Mouse (Mus musculus) MEL-GATA-1-ER (cell line): ENCODE results near the gene Syt7.

Experiments used
- DNase-seq: peaks from one replicate; pipeline ENCODE4 v3.0.0-alpha.2; 2012; ENCODE audit warnings: low read depth; ENCODE audit errors: extremely low read depth

The Syt7 gene

DNA sequence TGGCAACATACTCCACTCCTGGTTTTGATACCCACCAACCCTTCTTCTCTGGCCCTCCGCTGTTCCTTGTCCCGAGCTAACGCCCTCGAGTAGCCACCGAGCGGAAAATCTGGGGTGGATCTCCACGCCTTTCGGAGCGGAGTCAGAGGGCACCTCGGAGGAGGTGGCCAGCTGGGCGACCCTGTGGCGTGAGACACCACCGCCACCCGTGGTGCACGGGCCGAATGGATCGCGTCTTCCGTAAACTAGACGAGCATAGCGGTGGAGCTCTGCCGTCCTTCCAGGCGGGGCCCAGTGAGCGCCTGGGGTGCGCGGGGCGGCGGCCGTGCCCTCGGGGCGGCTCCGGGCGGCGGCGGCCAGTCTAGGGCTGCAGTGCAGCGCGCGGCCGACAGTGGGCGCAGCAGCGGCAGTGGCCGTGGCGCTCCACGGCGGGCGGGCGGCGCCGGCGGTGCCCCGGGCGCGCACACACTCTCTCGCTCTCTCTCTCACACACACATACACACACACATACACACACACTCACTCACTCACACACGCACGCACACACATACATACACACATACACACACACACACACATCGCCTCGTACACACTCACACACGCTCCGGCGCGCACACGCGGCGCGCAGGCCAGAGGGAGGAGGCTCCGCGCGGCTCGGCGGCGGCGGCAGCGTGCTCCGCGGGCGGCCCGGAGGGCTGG is at the start of gene Syt7:
Gene Syt7 (plus strand): TSS at position 476 of the 699 bp plus-strand sequence.
- no peak for DNase-seq

DNA sequence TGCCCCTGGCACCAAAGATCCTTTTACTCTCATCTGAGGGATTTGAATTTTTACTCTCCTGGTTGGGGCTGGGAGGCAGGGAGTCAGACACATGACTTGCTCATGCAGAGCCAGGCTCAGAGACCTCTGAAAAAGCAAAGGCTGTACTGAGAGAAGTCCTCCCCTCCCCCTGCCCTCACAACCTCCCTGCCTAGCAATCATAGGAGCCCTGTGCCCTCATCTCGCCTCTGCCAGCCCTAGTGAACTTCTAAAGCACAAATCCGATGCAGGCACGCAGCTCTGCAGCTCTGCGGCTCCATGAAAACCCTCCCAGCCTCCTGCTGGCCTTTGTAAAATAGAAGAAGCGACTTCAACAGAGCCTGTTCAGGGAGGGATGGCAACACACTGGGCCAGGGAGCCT is 49.6 kb upstream of the Syt7 start:
- DNase-seq, result no peak

DNA sequence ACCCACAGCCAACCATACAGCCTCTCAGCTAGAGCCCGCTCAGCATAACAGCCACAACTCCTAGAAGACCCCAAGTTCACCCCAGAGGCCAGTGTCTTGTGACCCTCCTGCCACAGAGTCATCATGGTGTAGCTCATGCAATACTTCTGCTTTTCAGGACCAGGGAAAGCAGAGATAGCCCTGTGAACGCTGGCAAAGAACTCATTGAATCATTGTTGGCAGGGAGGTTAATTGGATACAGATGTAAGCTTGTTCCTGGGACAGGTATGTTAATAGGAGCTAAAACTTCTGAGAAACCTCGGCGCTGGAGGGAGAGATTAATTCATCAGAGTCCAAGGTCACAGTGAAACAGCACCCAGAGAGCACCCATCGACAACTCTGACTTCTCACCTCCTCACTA is 48.2 kb upstream of the Syt7 start:
- DNase-seq, result no peak

DNA sequence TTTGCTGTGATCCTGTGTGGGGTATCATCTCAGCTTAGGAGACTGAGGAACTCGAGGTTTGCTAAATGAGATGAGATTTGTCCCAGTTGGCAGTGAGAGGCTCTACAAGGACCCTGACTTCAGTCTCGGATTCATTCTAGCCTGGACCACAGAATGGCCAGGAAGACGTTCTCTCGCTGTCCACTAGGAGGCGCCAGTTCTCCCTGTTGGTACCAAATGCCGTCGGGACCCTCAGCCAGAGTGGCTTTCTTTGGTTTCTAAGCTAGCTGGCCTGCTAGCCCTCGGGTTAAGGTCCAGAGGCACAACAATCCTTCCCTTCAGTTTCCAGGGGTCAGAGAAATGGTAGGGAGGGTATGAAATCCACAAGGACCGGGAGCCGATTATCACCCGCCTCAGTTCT is 47.7 kb upstream of the Syt7 start:
- peak; percentile 10 for DNase-seq

DNA sequence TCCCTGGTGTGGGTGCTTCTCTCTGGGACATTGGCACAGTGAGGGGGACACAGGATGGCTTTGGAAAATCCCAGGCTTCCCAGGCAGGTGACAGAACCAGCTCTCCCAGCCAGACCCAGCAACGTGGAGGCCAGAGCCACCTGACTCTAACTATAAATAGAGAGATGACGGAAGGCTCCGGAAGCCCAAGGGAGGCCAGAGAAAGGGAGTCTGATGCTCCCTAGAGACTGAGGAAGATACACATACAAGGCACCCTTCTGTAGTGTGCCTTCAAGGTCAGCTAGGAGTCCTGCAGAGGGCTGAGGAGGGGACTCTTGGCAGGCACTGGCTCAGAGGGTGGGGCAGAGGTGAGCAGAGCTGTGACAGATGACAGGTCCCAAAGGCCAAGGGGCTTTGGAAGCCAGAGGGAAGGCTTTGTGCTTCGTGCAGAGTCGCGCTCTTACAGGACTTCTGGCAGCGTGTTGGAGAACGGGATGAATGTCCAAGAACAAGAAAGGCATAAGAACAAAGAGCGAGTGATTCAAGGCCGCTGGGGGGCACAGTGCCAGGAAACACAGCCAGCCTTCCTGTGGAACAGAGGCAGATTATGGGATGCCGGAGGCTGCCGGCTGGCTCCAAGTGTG is 47.0 kb upstream of the Syt7 start:
- DNase-seq, result no peak

DNA sequence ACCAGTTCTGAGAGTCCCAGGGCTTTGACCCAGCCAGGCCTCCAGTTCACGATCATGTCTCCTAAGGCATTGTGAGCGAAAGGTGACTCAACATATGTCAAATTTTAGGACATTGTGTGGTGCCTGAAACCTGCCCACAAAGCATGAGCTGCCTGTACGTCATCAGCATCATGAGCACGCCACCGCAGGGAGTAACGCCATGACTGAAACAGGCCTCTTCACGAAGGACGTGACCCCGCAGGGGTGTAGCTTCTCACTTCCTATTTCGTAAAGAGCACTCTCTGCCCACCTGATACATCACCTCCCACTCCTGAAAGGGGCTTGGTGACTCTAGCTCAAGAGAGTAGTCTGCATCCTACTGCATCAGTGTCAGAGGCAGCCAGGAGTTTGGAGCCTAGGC is 45.0 kb upstream of the Syt7 start:
- no peak for DNase-seq

DNA sequence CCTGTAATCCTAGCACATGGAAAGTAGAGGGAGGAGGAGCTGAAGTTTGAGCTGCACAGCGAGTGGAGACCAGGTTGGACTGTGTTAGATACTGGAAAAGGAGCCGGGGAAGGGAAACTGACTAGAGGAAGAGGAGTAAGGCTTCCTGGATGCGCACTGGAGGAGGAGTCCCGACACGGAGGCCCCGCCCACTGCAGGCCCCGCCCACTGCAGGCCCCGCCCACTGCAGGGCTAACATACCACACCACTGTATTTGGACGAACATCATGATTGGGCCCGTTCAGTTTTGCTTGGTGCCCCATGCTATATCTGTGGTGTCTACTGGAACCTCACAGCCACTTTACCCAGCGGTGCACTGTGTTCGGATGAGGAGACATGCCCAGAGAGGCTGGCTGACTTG is 43.2 kb upstream of the Syt7 start:
- no peak for DNase-seq

DNA sequence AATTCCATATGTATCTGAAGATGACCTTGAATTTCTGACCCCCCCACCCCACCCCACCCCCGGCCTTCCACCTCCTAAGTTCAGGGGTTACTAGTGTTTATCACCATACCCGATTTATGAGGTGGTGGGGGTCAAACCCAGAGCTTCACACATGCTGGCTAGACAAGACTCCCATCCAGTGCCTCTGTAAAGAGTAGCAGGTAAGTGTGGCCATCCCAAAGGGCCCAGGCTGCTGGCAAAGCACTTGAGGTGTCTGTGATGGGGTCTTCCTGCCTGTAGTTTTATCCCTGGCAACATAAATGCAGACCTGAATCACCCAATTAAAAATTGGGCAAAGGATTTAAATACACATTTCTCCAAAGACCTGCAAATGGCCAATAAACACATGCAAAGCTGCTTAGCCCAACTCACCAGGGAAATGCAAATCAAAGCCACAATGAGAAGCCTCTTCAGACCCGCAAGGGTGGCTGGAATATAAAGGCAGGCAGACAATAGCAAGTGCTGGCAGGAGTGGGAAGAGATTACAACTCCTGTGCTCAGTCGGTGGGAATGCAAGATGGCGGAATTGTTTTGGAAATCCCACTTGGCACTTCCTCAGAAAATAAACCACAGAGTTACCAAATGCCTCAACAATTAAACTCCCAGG is 41.1 kb upstream of the Syt7 start:
- no peak for DNase-seq

DNA sequence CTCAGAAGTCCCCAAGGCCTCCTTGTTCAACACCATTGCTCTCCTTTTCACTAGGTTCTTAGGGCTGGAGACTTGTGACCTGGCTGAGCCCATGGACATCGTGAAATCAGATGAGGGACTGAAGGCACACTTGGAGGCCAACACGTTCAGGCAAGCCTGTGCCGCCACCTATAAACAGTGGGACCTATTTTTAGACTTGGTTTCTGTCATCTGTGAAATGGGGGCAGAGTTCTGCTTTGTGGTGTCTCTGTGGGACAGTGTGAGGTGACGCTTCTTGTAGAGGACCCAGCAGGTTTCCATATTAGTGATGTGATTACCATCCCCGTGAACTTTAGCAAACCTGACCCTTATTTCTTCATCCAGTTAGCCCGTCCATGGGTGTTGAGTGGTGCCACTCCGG is 36.7 kb upstream of the Syt7 start:
- DNase-seq, result no peak

DNA sequence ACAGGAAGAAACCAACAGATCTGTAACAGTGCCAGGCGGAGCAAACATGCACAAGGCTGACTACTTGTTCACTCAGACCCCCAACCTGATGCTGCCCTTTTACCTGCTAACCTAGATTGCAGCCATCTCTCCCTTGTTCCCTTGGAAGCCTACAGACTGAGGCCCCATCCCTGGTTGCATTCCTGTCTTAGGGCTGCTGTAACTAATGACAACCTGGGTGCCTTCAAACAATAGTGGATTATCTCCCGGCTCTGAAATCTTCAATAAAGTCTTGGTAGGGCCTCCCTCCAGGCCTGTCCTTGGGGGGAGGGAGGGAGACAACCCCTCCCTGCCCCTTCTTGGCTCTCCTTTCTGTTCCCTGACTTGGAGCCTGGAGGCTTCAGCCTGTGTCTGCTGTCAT is 34.1 kb upstream of the Syt7 start:
- DNase-seq, result no peak

DNA sequence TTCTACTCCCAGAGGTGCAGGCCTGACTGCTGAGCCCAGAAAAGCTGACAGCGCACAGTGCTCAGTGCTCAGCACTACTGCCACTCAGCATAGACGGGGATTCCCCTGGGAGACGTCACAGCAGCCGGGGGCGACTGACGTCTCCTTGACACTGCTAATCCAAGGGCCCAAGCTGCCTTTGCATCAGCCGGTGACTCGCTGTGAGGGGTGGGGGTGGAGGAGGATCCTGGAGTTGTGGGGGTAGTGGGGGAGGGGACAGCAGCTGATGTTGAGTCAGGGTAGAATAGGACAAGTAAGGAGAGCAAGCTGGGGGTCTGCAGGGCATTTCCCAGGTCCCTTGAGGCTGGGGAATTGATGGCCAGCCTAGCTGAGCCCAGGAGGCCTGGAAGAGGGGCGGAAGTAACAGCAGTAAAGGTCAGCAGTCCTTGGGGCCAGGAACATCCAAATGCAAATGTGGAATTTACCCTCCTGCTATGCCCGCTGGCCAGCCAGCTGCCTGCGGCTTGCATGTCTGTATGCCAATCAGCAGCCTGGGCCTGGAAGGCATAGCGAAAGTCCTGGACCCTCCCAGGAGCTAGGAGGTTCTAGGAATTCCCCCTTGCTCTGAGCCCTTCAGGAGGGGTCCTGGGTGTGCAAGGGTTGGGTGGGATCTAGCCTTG is 31.9 kb upstream of the Syt7 start:
- no peak for DNase-seq

DNA sequence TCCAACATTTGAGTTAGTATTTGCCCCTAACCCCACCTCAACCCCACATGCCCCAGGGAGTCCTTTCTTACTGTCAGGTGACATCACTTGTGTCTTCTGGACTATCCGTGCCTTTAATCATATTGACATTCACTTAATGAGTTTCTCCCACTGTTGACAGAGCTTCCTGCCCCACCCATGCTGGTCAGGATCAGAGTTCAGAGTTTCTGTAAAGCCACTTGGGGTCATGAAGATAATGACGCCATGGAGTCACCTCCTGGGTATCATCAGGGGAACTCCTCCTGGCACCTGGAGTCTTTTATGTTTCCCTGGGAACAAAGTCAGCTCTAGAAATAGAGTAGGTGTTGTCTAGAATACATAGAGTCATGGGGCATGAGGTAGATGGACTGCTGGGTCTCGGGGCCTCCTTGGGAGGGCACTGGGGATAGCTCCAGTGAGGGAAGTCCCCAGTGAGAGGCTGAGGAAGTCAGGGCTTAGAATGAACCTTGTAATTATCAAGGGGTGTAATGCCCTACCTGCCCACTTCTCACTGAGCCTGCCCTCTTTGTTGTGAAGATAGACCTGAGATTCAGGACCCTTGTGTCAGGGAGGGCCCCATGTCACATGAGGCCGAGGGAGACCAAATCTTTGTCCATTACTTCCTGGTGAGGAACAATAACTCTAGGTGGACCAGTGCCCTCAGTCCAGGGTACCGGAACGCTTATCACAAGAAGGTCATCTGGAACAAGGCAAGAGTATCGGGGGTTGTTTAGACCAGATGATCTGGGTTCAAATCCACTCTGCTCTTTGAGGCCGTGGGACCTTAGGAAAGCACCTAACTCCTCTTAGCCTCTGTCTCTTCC is 29.6 kb upstream of the Syt7 start:
- DNase-seq, result no peak

DNA sequence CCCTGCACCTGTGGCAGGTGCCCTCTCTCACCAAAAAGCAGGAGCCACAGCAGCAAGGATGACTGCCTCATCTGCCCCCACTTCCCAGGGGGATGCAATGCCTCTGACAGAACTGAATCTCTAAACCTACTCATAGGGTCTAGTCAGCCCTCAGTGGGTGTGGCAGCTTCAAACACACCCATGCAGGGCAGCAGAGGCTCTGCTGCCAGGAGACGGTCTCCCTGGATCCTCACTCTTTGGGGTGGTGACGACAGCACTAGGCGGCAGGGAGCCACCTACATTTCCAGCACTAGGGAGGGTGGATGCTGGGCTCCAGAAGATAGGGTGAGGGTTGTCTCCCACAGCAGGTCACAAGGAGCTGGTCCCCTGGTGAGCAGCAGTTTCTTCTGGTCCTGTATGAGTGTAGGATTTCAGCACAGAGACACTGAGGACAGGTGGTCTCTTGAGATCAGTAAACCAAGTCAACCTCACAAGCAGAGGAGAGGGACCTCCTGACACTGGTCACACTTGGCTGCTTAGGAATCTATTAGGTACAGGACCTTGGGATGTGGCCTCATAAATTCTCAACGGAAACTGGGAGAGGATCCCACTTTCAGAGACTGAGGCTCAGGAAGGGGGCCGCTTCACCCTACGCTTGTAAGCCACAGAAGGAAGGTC is 26.3 kb upstream of the Syt7 start:
- no peak for DNase-seq

DNA sequence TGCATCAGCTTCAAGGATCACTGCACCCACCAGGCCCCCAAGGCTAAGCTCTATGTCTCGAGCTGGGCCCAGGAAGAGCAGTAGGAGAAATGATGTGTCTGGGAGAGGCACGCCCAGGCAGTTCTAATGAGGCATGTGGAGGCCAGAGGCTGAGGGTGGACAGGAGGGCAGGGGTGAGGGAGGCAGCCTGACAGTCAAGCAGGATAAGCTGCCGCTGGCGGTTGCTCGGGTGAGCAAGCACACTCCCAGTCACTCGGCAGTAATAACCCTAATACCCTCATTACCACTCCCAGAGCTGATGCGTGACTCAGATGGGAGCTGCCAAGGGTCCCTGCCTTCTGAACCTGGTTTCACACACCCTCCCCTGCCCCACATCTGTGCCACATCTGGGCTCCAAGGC is 25.0 kb upstream of the Syt7 start:
- DNase-seq, result no peak

DNA sequence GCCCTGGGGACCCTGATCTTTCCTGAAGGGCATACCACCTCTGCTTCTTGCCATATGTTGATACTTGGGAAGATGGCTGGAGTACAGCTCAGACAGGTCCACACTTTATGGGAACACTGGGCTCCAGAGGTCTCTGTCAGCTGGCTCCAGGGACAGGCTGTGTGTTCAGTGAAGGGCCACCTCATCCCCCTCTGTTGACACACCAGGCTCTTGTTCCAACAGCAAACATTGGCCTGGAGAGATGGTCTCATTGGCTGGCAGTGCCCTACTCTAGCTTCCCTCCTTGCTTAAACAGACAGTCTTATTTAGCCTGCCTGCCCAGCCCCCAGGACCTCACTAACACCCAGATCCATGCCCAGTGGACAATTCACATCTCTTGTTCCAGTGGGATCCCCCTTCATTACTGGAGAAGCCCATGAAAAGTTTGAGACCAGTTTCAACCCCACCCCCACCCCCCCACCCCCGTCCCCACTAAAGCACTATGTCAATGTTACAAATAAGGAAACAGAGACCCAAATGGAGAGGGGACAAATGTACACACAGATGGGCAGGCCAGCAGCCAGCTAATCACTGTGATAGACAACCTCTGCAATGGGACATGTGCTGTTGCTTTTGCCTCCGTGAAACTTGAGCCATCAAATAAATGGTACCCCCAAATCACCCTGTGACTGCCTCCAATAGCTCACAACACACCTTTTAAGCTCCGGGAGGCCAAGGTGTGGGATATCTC is 22.6 kb upstream of the Syt7 start:
- DNase-seq, result no peak

DNA sequence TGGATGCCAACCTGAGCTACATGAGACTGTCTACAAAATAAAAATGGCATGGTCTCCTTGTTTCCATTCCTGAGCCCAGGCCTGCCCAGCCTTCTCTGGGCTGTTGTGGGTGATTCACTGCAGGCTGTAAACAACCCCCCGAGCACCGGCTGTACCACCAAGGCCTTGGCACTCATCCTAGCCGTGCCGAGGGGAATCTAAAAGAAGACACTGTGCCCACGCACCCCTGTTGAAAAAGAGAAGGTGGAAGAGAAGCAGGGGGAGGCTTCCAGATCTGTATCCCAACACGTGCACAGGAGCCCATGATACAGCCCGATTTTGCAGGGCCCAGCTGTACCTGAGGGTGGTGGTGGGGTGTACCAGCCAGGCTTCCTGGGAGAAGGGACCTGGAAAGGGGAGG is 21.1 kb upstream of the Syt7 start:
- no peak for DNase-seq

DNA sequence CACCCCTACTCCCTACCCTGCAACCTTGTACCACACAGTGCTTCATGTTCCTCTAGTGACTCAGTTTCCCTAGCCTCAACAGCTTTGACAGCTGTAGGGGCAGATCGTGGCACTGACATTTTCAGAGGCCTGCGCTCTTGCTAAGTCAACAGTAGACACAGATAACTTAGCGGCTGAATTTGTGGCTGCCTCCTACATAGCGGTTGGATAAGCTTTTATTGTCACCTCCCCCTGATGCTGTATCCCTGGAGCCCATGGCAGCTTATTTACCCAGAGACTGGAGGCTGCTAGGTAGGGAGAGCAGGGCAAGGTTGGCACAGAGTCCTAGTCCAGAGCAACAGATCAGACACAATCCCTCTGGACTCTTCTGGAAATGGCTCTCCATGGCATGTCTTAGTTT is 19.0 kb upstream of the Syt7 start:
- no peak for DNase-seq

DNA sequence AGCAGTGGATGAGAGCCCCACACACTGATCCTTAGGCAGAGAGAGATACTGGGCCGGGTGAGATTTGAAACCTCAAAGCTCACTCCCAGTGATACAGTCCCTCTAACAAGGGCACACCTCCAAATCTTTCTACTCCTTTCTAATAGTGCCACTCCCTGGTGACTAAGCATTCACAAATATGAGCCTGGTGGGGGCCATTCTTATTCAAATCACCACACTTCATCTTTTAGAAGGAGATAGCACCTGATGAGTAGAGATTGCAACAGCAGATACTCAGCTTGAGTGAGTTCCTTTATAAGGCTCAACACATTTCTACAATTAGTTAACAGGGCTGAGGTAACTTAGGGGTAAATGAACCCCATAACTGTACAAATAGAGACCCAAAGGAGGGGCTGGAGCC is 15.7 kb upstream of the Syt7 start:
- no peak for DNase-seq

DNA sequence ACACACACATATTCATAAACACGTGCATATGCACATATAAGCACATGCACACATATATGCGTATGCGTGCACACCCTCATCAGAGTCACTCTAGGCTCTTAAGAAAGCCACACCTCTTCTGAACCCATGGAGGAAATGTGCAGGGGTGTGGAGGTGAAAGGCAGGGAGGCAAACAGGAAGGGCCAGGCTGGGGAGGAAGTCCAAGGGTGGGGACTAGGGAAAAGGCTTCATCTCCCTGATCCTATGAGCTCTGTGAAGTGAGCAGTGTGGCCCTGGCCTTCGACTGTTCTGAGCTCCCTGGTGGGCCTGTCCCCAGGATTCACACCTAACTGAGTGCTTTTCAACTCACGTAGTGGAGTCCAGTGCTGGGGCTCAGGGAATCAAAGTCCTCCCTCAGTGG is 13.6 kb upstream of the Syt7 start:
- DNase-seq, result no peak

DNA sequence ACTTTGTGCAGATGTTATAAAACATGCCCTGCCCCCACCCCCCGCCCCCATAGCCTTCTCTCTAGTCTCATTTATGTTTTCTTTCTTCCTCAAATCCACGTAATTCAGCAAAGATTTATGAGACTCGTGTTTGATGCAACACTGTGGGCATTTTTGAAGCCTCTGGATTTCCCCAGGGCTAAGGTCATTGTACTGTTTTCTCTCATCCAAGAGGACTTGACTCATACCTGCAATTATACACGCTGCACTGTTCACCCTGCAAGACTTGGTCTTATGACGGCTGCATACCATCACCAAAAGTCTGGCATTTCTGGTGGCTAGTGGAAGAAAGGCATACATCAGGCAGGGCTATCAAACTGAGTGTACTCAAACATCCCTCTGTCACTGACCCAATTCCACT is 8.9 kb upstream of the Syt7 start:
- DNase-seq, result no peak
